Mouse (Mus musculus) activated CD4-positive, CD25-positive, alpha-beta regulatory T cell, adult 9 weeks (primary cell): ENCODE measurements around the gene Eva1b. TPM values are rescaled to one million over a fixed set of nuclear protein-coding genes. Genes with fewer than 3 reads are reported as not detected.

ENCODE experiments used
- polyA plus RNA-seq: library from polyadenylated mRNA; unstranded; fragments of 100-300 nt; shearing (Covaris generic); gene quantifications from one replicate; pipeline ENCODE4 v1.2.1, GENCODE M21; 2017

The Eva1b gene
- 40.0 TPM for polyA plus RNA-seq

DNA sequence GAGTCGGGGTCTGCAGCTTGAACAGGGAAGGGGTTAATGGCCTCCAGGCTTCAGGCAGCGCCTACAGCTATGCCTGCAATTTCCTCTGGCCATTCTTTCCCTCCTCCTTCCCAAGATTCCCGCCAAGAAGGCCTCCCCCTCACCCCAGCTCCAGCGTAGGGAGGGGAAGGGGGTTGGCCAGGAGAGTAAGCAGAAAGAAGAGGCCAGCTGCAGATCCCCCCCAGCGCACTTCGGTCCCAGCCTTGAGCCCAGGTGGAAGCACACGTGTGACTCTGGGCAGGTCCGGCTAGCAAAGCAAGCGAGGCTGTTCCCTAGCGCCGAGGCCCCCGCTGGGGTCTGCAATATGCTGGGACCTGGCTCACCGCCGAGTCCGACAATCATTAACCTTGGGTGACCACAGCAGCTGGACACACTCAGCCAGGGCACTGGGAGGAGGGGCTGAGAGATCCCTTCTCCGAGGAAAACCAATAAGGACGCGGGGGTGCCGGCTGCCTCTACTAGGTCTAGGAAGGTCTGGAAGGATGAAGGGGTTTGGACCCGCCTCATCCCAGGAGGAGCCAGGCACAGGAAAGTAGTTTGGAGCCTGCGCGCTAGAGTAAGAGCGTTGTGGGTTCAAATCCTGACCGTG, at the start of gene Eva1b:
Gene Eva1b, plus strand, starts transcription at position 212 of the 628 bp plus-strand sequence.

GRCm38 (mm10) chr4:126103590-126104068, 43.9 kb upstream of the Eva1b start, which contains the start of gene Stk40:
Stk40 (plus strand) TSS chr4:126103957.

GRCm38 (mm10) chr4:126163067-126163659, 15.6 kb downstream of the Eva1b start, which contains the start of gene Sh3d21:
Sh3d21 (minus strand) TSS chr4:126163491.

Other genes starting within 250 kb of the Eva1b start
- gene Csf3r, start 123.2 kb upstream of the Eva1b start, polyA plus RNA-seq, result not detected
- gene Mrps15, start 100.8 kb upstream of the Eva1b start, polyA plus RNA-seq, result 80.6 TPM
- 1.7 TPM for gene Oscp1, start 89.2 kb upstream of the Eva1b start, polyA plus RNA-seq
- gene Lsm10, start 51.1 kb upstream of the Eva1b start, polyA plus RNA-seq, result 73.4 TPM
- 16.0 TPM for gene Stk40, start 43.8 kb upstream of the Eva1b start, polyA plus RNA-seq
- 1.1 TPM for gene Sh3d21, start 15.7 kb downstream of the Eva1b start, polyA plus RNA-seq
- 249 TPM for gene Thrap3, start 55.0 kb downstream of the Eva1b start, polyA plus RNA-seq
- 4.2 TPM for gene Map7d1, start 108.6 kb downstream of the Eva1b start, polyA plus RNA-seq
- gene Trappc3, start 114.6 kb downstream of the Eva1b start, polyA plus RNA-seq, result 107 TPM
- gene Col8a2, start 139.0 kb downstream of the Eva1b start, polyA plus RNA-seq, result not detected
- 22.4 TPM for gene Adprhl2, start 174.0 kb downstream of the Eva1b start, polyA plus RNA-seq
- 0.35 TPM for gene Tekt2, start 177.9 kb downstream of the Eva1b start, polyA plus RNA-seq